Mouse (Mus musculus): ENCODE data around the gene Hikeshi. TPM values are rescaled to one million over a fixed set of nuclear protein-coding genes. Genes with fewer than 3 reads are reported as not detected.

Hikeshi gene
- total RNA-seq (2021) = 100 to 1,000 TPM in 1 of 2 experiments, 10 to 100 TPM in 1; 83.7 to 101 TPM
- long read RNA-seq, transcript Hikeshi-209 (4 exons, 806 nt) = minor isoform, 7 of 36 reads
- long read RNA-seq, transcript Hikeshi-206 (5 exons, 2,224 nt) = major isoform, 23 of 36 reads
- long read RNA-seq, partial matches to known transcripts = 3 of 36 reads
- long read RNA-seq, other reads (novel, unspliced or antisense) = 2 of 36 reads

- DNase-seq (ENCODE audit: low spot score in 2 of 2) = peak; percentile 92 to 98
Measured at GRCm38 (mm10) chr7:89940571-89941463, at the start of gene Hikeshi. Gene Hikeshi (minus strand): TSS chr7:89941204.

DNA sequence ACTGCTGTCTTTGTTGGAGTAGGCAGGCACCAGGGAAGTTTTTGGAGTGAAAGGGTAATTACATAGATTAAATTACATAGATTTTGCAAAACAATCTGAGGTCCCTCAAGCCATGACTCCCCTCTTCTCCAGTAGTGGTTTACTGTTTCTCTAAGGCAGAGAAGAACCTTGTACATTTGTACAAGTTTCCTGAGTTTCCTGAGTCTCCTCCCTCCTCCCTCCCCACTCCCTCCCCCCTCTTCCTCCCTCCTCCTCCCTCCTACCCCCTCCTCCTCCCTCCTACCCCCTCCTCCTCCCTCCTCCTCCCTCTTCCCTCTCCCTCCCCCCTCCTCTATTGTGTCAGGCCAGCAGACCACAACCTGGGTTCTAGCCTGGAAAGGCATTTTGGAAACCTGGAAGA lies 43.4 kb upstream of the Hikeshi start:
- DNase-seq (ENCODE audit: low spot score in 2 of 2) = no peak

- peak in 1 of 2 experiments; percentile 9 for DNase-seq (ENCODE audit: low spot score in 2 of 2)
Measured at GRCm38 (mm10) chr7:89983441-89983840, 42.4 kb upstream of the Hikeshi start.

GRCm38 (mm10) chr7:89981557-89981956 lies 40.6 kb upstream of the Hikeshi start:
- DNase-seq (ENCODE audit: low spot score in 2 of 2) = no peak

GRCm38 (mm10) chr7:89980485-89981422 lies 39.8 kb upstream of the Hikeshi start, which contains the start of gene Eed:
Gene Eed (minus strand): TSS chr7:89980983.
- DNase-seq (ENCODE audit: low spot score in 2 of 2) = peak; percentile 90 to 94

- no peak for DNase-seq (ENCODE audit: low spot score in 2 of 2)
Measured at GRCm38 (mm10) chr7:89980133-89980484, 39.1 kb upstream of the Hikeshi start.

DNA sequence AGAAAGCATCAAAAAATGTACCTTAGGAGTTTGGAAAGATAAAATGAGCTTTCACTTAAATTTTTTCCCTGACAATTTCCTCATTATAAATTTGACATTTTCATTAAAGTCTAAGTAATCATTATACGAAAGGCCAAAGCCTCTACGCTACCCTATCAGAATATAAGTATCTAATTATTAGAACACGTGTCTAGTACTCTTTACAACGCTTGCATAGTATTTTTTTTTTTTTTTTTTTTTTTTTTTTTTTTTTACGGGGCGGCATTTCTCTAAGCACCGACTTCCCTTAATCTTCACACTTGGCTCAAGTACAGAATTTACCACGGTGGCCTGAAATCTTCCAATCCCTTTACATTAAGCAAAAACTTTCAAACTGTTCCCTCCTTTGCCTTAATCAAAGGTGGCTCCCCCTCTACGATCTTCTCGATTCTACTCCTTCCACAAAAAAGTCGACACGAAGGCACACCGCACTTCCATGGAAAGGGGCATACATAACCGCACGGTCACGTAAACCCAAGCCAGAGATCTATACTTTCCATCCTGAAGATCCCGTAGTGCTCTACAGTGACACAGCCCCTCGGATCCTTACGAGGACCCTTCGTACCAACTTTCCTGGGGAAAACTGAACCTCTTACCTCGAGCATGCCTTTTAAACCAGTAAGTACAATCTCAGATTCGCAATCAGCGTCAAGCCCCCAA lies 38.6 kb upstream of the Hikeshi start:
- peak in 1 of 2 experiments; percentile 4 for DNase-seq (ENCODE audit: low spot score in 2 of 2)

GRCm38 (mm10) chr7:89976796-89977195 lies 35.8 kb upstream of the Hikeshi start:
- no peak for DNase-seq (ENCODE audit: low spot score in 2 of 2)

GRCm38 (mm10) chr7:89975571-89975970 lies 34.6 kb upstream of the Hikeshi start:
- no peak for DNase-seq (ENCODE audit: low spot score in 2 of 2)

DNA sequence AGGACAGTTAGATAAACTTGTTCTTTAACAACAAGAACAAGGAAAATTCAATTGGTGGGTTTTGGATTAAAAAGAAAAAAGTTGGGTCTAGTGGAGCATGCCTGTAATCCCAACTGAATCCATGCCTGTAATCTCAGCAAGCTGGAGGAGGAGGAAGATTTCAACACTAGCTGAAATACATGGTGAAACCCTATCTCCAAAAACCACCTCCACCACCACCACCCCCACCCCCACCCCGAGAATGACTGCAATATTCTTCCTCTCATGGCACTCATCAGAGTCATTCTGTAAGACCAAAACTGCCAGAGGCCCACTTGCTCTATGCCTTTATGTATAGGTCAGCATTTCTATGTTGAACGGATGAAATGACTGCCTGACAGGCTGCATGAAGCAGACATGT lies 26.2 kb upstream of the Hikeshi start:
- no peak for DNase-seq (ENCODE audit: low spot score in 2 of 2)

- no peak for DNase-seq (ENCODE audit: low spot score in 2 of 2)
Measured at GRCm38 (mm10) chr7:89966771-89967170, 25.8 kb upstream of the Hikeshi start.

DNA sequence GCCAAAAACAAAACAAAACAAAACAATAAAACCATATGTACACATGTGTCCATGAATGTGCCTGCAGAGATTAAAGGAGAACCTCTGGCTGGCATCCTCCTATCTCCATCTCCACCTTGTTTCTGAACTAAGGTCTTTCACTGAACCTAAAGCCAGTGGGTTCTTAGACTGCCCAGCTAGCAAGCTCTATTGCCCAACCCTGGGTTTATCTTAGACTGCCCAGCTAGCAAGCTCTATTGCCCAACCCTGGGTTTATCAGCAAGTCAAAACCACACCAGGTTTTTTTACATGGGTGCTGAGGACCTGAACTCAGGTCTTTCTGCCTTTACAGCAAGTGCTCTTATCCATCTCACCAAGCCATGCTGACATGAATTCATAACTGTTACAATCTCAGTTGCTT lies 22.1 kb upstream of the Hikeshi start:
- DNase-seq (ENCODE audit: low spot score in 2 of 2) = no peak

GRCm38 (mm10) chr7:89957300-89957699 lies 16.3 kb upstream of the Hikeshi start:
- no peak for DNase-seq (ENCODE audit: low spot score in 2 of 2)

DNA sequence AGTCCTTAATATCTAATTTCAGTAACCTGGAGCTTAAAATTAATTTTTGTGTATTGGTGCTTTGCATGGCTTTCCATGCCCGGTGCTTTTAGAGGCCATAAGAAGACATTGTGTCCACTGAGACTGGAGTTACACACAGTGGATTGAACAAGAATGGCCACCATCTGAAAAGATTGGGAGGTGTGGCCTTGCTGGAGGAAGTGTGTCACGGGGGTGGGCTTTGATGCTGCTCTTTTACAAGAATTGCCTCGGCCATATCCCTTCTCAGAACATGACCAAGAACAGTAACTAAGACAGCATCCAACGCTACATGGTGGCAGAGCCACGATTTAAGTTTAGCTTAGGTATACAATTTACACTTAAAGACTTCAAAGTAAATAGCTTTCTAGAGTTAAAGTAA lies 13.3 kb upstream of the Hikeshi start:
- DNase-seq (ENCODE audit: low spot score in 2 of 2) = no peak

DNA sequence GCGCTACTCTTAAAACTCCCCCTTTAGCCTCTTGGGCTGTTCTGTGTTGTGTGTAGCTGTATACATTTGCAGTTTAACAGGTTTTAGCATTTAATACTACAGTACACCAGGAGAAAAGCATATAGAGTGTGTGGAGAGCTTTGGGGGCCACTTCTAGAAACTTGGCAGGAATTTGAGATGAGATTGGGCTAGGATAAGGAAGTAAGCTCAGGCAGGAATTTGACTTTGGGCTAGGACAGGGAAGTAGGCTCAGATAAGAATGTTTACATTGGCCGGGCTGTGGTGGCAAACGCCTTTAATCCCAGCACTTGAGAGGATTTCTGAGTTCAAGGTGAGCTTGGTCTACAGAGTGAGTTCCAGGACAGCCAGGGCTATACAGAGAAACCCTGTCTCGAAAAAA lies 8.4 kb upstream of the Hikeshi start:
- no peak for DNase-seq (ENCODE audit: low spot score in 2 of 2)

DNA sequence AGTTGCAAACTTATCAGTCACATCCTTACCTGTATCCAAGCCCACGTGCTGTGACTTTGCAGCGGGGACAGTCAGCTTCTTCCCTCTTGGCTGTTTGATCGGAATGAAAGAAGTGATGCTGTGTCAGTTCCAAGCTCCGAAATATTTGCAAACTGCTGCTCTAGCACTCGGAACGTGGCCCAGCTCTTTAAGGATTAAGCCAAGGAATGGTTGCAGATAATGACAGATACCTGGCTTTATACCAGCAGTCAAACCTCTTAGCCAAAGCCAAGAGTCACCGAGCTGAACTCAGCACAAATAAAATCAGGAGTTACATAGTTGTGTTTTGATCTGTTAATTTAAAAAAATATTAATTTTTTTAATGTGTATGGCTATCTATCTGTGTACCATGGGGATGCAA lies 7.0 kb upstream of the Hikeshi start:
- DNase-seq (ENCODE audit: low spot score in 2 of 2) = no peak

DNA sequence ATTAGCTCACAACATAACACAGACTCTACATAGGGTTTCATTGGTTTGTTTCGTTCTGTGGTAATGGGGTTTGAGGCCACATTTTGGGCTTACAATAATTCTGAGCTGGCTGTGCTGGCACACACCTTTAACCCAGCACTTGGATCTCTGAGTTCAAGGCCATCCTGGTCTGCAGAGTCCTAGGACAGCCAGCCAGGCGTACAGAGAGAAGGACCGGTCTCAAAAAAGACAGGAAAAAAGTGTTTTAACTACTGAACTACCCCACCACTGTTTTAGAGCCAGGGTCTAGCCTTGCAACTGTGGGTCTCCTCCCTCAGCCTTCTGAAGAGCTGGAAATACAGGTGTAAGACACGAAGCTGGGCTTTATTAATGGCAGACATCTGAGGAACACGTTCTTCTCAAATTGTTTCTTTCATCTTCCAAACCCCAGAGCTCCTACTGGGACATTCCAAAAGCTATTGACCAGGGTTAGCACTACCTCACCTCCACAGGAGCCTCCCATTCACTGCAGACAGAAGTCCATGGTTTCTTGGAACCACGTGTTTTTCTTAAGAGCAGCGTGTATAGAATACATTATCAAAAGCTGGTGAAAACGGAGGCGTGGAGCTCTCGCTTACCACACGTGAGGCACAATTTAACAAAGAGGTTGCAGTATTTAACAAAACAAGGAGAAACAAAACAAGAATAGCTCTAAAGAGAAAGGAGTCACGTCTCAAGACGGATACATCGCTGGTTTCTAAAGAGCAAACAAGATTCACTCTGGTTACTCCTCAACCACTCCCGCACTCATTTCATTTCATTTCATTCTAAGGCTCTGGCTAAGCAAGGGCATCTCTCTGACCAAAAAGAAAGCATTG lies 1.3 kb downstream of the Hikeshi start:
- DNase-seq (ENCODE audit: low spot score in 2 of 2) = no peak

GRCm38 (mm10) chr7:89923441-89924180 lies 17.4 kb downstream of the Hikeshi start:
- DNase-seq (ENCODE audit: low spot score in 2 of 2) = peak; percentile 76 to 90

DNA sequence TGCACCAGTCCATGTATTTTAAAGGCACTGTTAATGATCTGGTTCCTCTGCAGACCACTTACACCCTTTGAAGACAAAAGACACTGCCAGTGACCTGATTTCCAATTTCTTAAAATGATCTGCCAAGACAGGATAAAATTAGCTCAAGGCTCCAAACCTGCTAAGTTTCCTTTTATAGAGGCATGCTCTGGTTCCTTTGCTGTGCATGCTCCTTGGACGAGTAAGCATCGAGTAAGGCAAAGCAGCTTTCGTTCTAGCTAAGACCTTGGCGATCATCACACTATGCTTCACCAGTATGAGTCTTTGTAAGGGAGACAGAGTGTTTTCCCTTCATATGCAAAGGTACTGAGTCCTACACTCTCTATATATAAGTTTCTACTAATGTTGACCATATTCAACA lies 23.2 kb downstream of the Hikeshi start:
- DNase-seq (ENCODE audit: low spot score in 2 of 2) = no peak
